Mouse (Mus musculus): ENCODE measurements around the gene Stx19. TPM values are rescaled to one million over a fixed set of nuclear protein-coding genes. Genes with fewer than 3 reads are reported as not detected.

Stx19 gene
- polyA plus RNA-seq, 1 experiment from 2014 or later: 0.31 TPM

GRCm38 (mm10) chr16:62854191-62855068 is 40.0 kb downstream of the Stx19 start, which contains the start of gene Pros1:
Pros1 (plus strand) TSS chr16:62854307.
- peak; percentile 95 for ATAC-seq (ENCODE audit: low read depth)
- peak within 1 kb of the TSS; percentile 93 for H3K4me2 ChIP-seq
- H3K4me1 ChIP-seq (replicated peaks): peaks cover 7% of the 10 kb centered on the region
- peak within 1 kb of the TSS; percentile 84 for H3K9ac ChIP-seq
- no peaks in the 10 kb centered on the region for H3K36me3 ChIP-seq
- no peaks in the 10 kb centered on the region for H3K27me3 ChIP-seq
- 4% methylated on average over 42 of the region's 42 CpGs for WGBS
- peak within 1 kb of the TSS; percentile 59 for H3K4me3 ChIP-seq
- peak within 1 kb of the TSS; percentile 59 for H3K27ac ChIP-seq (replicated peaks)
- H3K9me3 ChIP-seq: no peaks in the 10 kb centered on the region

- H3K4me3 ChIP-seq: no peak overlapping the region
- H3K9me3 ChIP-seq: no peaks in the 10 kb centered on the region
- H3K4me2 ChIP-seq: 0 out of 2 replicates have a peak overlapping the region, but pooled peaks have one; percentile 20
- H3K4me1 ChIP-seq (replicated peaks): peaks cover 7% of the 10 kb centered on the region
- no peak for ATAC-seq (ENCODE audit: low read depth)
- H3K9ac ChIP-seq: no peak overlapping the region
- WGBS: 79% methylated on average over 6 of the region's 6 CpGs
- no peaks in the 10 kb centered on the region for H3K27me3 ChIP-seq
- H3K36me3 ChIP-seq: no peaks in the 10 kb centered on the region
- H3K27ac ChIP-seq (replicated peaks): no peak overlapping the region
Measured at GRCm38 (mm10) chr16:62855385-62855784, 40.9 kb downstream of the Stx19 start.

- H3K27me3 ChIP-seq: no peaks in the 10 kb centered on the region
- H3K27ac ChIP-seq (replicated peaks): no peak overlapping the region
- no peak overlapping the region for H3K4me3 ChIP-seq
- WGBS: 84% methylated on average over 2 of the region's 2 CpGs
- H3K4me2 ChIP-seq: no peak overlapping the region
- ATAC-seq (ENCODE audit: low read depth): no peak
- H3K9me3 ChIP-seq: no peaks in the 10 kb centered on the region
- no peaks in the 10 kb centered on the region for H3K36me3 ChIP-seq
- H3K4me1 ChIP-seq (replicated peaks): peaks cover 7% of the 10 kb centered on the region
- no peak overlapping the region for H3K9ac ChIP-seq
Measured at GRCm38 (mm10) chr16:62856273-62856672, 41.8 kb downstream of the Stx19 start.

- ATAC-seq (ENCODE audit: low read depth): no peak
- Histone ChIP-seq H3K9ac (no peak overlapping the region), H3K4me2 (no peak overlapping the region), H3K36me3 (no peaks in the 10 kb centered on the region), H3K9me3 (no peaks in the 10 kb centered on the region), H3K4me3 (no peak overlapping the region), H3K27ac (replicated peaks) (no peak overlapping the region), H3K27me3 (no peaks in the 10 kb centered on the region), H3K4me1 (replicated peaks) (peaks cover 7% of the 10 kb centered on the region)
- WGBS: 94% methylated on average over 2 of the region's 2 CpGs
Measured at GRCm38 (mm10) chr16:62857498-62857897, 43.0 kb downstream of the Stx19 start.

- Histone ChIP-seq H3K4me2 (no peak overlapping the region), H3K9me3 (no peaks in the 10 kb centered on the region), H3K4me1 (replicated peaks) (peaks cover 7% of the 10 kb centered on the region), H3K27me3 (no peaks in the 10 kb centered on the region), H3K9ac (no peak overlapping the region), H3K4me3 (no peak overlapping the region), H3K36me3 (no peaks in the 10 kb centered on the region), H3K27ac (replicated peaks) (no peak overlapping the region)
- 98% methylated on average over 1 of the region's 1 CpGs for WGBS
- ATAC-seq (ENCODE audit: low read depth): no peak
Measured at GRCm38 (mm10) chr16:62858018-62858417, 43.5 kb downstream of the Stx19 start.

GRCm38 (mm10) chr16:62860140-62860539 is 45.7 kb downstream of the Stx19 start:
- 90% methylated on average over 1 of the region's 1 CpGs for WGBS
- Histone ChIP-seq H3K4me1 (replicated peaks) (no peaks in the 10 kb centered on the region), H3K27me3 (no peaks in the 10 kb centered on the region), H3K9ac (no peak overlapping the region), H3K27ac (replicated peaks) (no peak overlapping the region), H3K4me3 (no peak overlapping the region), H3K4me2 (no peak overlapping the region), H3K36me3 (no peaks in the 10 kb centered on the region), H3K9me3 (no peaks in the 10 kb centered on the region)
- no peak for ATAC-seq (ENCODE audit: low read depth)

- Histone ChIP-seq H3K9ac (no peak overlapping the region), H3K36me3 (no peaks in the 10 kb centered on the region), H3K9me3 (no peaks in the 10 kb centered on the region), H3K4me3 (no peak overlapping the region), H3K4me1 (replicated peaks) (no peaks in the 10 kb centered on the region), H3K4me2 (no peak overlapping the region), H3K27ac (replicated peaks) (no peak overlapping the region), H3K27me3 (no peaks in the 10 kb centered on the region)
- 76% methylated on average over 6 of the region's 6 CpGs for WGBS
- ATAC-seq (ENCODE audit: low read depth): no peak
Measured at GRCm38 (mm10) chr16:62861455-62861854, 47.0 kb downstream of the Stx19 start.

- Histone ChIP-seq H3K9me3 (no peaks in the 10 kb centered on the region), H3K4me2 (no peak overlapping the region), H3K9ac (no peak overlapping the region), H3K27ac (replicated peaks) (0 out of 2 replicates have a peak overlapping the region, but pooled peaks have one; percentile 0), H3K27me3 (no peaks in the 10 kb centered on the region), H3K4me3 (no peak overlapping the region), H3K36me3 (no peaks in the 10 kb centered on the region), H3K4me1 (replicated peaks) (peaks cover 8% of the 10 kb centered on the region)
- 32% methylated on average over 5 of the region's 5 CpGs for WGBS
- ATAC-seq (ENCODE audit: low read depth): peak; percentile 56
Measured at GRCm38 (mm10) chr16:62872688-62873117, 58.2 kb downstream of the Stx19 start.

- 7% methylated on average over 4 of the region's 4 CpGs for WGBS
Measured at GRCm38 (mm10) chr16:62873180-62873579, 58.7 kb downstream of the Stx19 start.

More at GRCm38 (mm10) chr16:62873180-62873579, 58.7 kb downstream of the Stx19 start:
- no peaks in the 10 kb centered on the region for H3K36me3 ChIP-seq
- 0 out of 2 replicates have a peak overlapping the region, but pooled peaks have one; percentile 0 for H3K27ac ChIP-seq (replicated peaks)
- H3K4me1 ChIP-seq (replicated peaks): peaks cover 8% of the 10 kb centered on the region
- H3K27me3 ChIP-seq: no peaks in the 10 kb centered on the region
- no peaks in the 10 kb centered on the region for H3K9me3 ChIP-seq
- H3K4me2 ChIP-seq: no peak overlapping the region
- peak; percentile 65 for ATAC-seq (ENCODE audit: low read depth)
- no peak overlapping the region for H3K9ac ChIP-seq
- H3K4me3 ChIP-seq: no peak overlapping the region

Small RNA genes lying within 50 kb of the gene (microRNA-seq; reads per million reads assigned to microRNA genes)
- not detected for gene Gm25986

Other genes starting within 250 kb of the Stx19 start
- 10.8 TPM in 2 replicates for gene Nsun3, start 27.9 kb upstream of the Stx19 start, polyA plus RNA-seq (2015; fragmentation: Nextera tagmentation; extraction: Ambion mirVana)
- gene Arl13b, start 32.4 kb downstream of the Stx19 start, polyA plus RNA-seq (2015; fragmentation: Nextera tagmentation; extraction: Ambion mirVana): 16.6 and 17.9 TPM in 2 replicates
- gene Pros1, start 39.6 kb downstream of the Stx19 start, polyA plus RNA-seq (2015; fragmentation: Nextera tagmentation; extraction: Ambion mirVana): 14.6 and 18.1 TPM in 2 replicates